Mouse (Mus musculus) frontal cortex, adult (tissue): ENCODE results near the gene Morn5.

Experiments
- ATAC-seq: cut with Nextera tagmentation; 2 replicates; pipeline ENCODE4 v1.9.2; 2017; ENCODE audit warnings: mild to moderate bottlenecking, moderate library complexity, mixed read lengths; ENCODE audit not compliant: low TSS enrichment

Gene Morn5

GRCm38 (mm10) chr2:36067132-36067531, 17.9 kb downstream of the Morn5 start:
- no peak for ATAC-seq

GRCm38 (mm10) chr2:36071660-36072305, 22.5 kb downstream of the Morn5 start:
- ATAC-seq, result no peak

- ATAC-seq, result no peak
Measured at GRCm38 (mm10) chr2:36073781-36074180, 24.5 kb downstream of the Morn5 start.

GRCm38 (mm10) chr2:36075210-36075609, 26.0 kb downstream of the Morn5 start:
- no peak for ATAC-seq

GRCm38 (mm10) chr2:36077160-36077761, 28.0 kb downstream of the Morn5 start:
- no peak for ATAC-seq

- no peak for ATAC-seq
Measured at GRCm38 (mm10) chr2:36081446-36081845, 32.2 kb downstream of the Morn5 start.

- no peak for ATAC-seq
Measured at GRCm38 (mm10) chr2:36082802-36083580, 33.7 kb downstream of the Morn5 start.

GRCm38 (mm10) chr2:36085041-36085440, 35.8 kb downstream of the Morn5 start:
- no peak for ATAC-seq

- no peak for ATAC-seq
Measured at GRCm38 (mm10) chr2:36089190-36089589, 39.9 kb downstream of the Morn5 start.

- no peak for ATAC-seq
Measured at GRCm38 (mm10) chr2:36090853-36091741, 41.8 kb downstream of the Morn5 start.

GRCm38 (mm10) chr2:36092748-36093147, 43.5 kb downstream of the Morn5 start:
- ATAC-seq, result no peak

GRCm38 (mm10) chr2:36093301-36093700, 44.0 kb downstream of the Morn5 start:
- no peak for ATAC-seq

GRCm38 (mm10) chr2:36093914-36094475, 44.7 kb downstream of the Morn5 start:
- no peak for ATAC-seq

- ATAC-seq, result no peak
Measured at GRCm38 (mm10) chr2:36097129-36097815, 48.0 kb downstream of the Morn5 start.

- no peak for ATAC-seq
Measured at GRCm38 (mm10) chr2:36098021-36098420, 48.8 kb downstream of the Morn5 start.

GRCm38 (mm10) chr2:36099739-36100138, 50.5 kb downstream of the Morn5 start:
- ATAC-seq, result no peak

GRCm38 (mm10) chr2:36101866-36102558, 52.8 kb downstream of the Morn5 start:
- ATAC-seq, result no peak

GRCm38 (mm10) chr2:36102559-36102946, 53.3 kb downstream of the Morn5 start:
- no peak for ATAC-seq

GRCm38 (mm10) chr2:36103069-36103554, 53.9 kb downstream of the Morn5 start:
- no peak for ATAC-seq
